Mouse (Mus musculus) myocyte (in vitro differentiated cells): ENCODE measurements around the gene Rpl23a. TPM values are rescaled to one million over a fixed set of nuclear protein-coding genes. Genes with fewer than 3 reads are reported as not detected.

ENCODE experiments used
- H3K27me3 ChIP-seq: one replicate; pipeline ENCODE4 v1.6.1; 2011; ENCODE audit not compliant: control insufficient read depth, insufficient read depth, insufficient read length
- H3K36me3 ChIP-seq: one replicate; pipeline ENCODE4 v1.6.1; 2011; ENCODE audit not compliant: control insufficient read depth, insufficient read depth
- H3K4me2 ChIP-seq: one replicate; pipeline ENCODE4 v1.6.1; 2011; ENCODE audit warnings: low read depth, control low read depth
- H3K4me3 ChIP-seq: one replicate; pipeline ENCODE4 v1.5.1; 2011; ENCODE audit warnings: mild to moderate bottlenecking, control low read depth, moderate library complexity
- H3K79me2 ChIP-seq: one replicate; pipeline ENCODE4 v1.6.1; 2011; ENCODE audit not compliant: control insufficient read depth, insufficient read depth
- H3ac ChIP-seq: one replicate; pipeline ENCODE4 v1.6.1; 2011; ENCODE audit not compliant: control insufficient read depth, insufficient read length
- CEBPB ChIP-seq: IDR thresholded peaks from 2 replicates; pipeline ENCODE4 v1.6.1; 2011; ENCODE audit warnings: mild to moderate bottlenecking, moderate library complexity; ENCODE audit not compliant: poor library complexity, insufficient read depth, severe bottlenecking
- E2F4 ChIP-seq: IDR thresholded peaks from one replicate; pipeline ENCODE4 v1.6.1; 2011; ENCODE audit warnings: mild to moderate bottlenecking, control low read depth, moderate library complexity; ENCODE audit not compliant: insufficient read depth
- MAX ChIP-seq: IDR thresholded peaks from one replicate; pipeline ENCODE4 v1.6.1; 2011; ENCODE audit warnings: low read depth, mild to moderate bottlenecking, control low read depth
- MYOD1 ChIP-seq, 3 experiments: IDR thresholded peaks; one replicate each; pipeline ENCODE4 v1.6.1; 2011; ENCODE audit warnings: control low read depth in 2 of 3, low read depth in 2 of 3, mild to moderate bottlenecking in 2 of 3, moderate library complexity in 1 of 3; ENCODE audit not compliant: insufficient read length in 2 of 3, control insufficient read depth in 1 of 3
- MYOG ChIP-seq, 3 experiments: IDR thresholded peaks; one replicate each; pipeline ENCODE4 v1.6.1; 2011; ENCODE audit warnings: control low read depth in 2 of 3, low read depth in 2 of 3, mild to moderate bottlenecking in 2 of 3; ENCODE audit not compliant: insufficient read length in 2 of 3, control insufficient read depth in 1 of 3, insufficient read depth in 1 of 3
- POLR2A ChIP-seq: IDR thresholded peaks from one replicate; pipeline ENCODE4 v1.6.1; 2011; ENCODE audit warnings: low read depth, mild to moderate bottlenecking, control low read depth, moderate library complexity; ENCODE audit not compliant: insufficient read length
- POLR2AphosphoS2 ChIP-seq: IDR thresholded peaks from one replicate; pipeline ENCODE4 v1.6.1; 2011; ENCODE audit warnings: low read depth, control low read depth; ENCODE audit not compliant: insufficient read length
- REST ChIP-seq: IDR thresholded peaks from one replicate; pipeline ENCODE4 v1.6.1; 2011; ENCODE audit warnings: mild to moderate bottlenecking, control low read depth, moderate library complexity; ENCODE audit not compliant: insufficient read depth, insufficient read length
- SRF ChIP-seq: IDR thresholded peaks from one replicate; pipeline ENCODE4 v1.6.1; 2011; ENCODE audit warnings: low read depth; ENCODE audit not compliant: control insufficient read depth, insufficient read length
- TCF12 ChIP-seq: IDR thresholded peaks from one replicate; pipeline ENCODE4 v1.6.1; 2011; ENCODE audit warnings: mild to moderate bottlenecking, control low read depth; ENCODE audit not compliant: poor library complexity, insufficient read depth, severe bottlenecking
- TCF3 ChIP-seq: IDR thresholded peaks from one replicate; pipeline ENCODE4 v1.6.1; 2011; ENCODE audit warnings: low read depth, control low read depth; ENCODE audit not compliant: insufficient read length
- USF1 ChIP-seq: IDR thresholded peaks from one replicate; pipeline ENCODE4 v1.6.1; 2011; ENCODE audit warnings: low read depth, mild to moderate bottlenecking, control low read depth, moderate library complexity
- polyA plus RNA-seq: library from polyadenylated mRNA; unstranded; fragments of >200 nt; fragmentation: generic; extraction: Trizol; gene quantifications from one replicate; pipeline ENCODE4 v1.2.1, GENCODE M21; 2012; ENCODE audit warnings: missing spikeins

Rpl23a gene
- polyA plus RNA-seq, 1 experiment, result 3,571 TPM

- Histone ChIP-seq H3K36me3 (peaks cover 15% of the 10 kb centered on the region), H3K4me3 (no peak overlapping the region), H3K4me2 (no peak overlapping the region), H3K79me2 (no peaks in the 10 kb centered on the region), H3K27me3 (no peaks in the 10 kb centered on the region), H3ac (no peak overlapping the region)
- TF ChIP-seq CEBPB (no peak), REST (no peak), E2F4 (no peak), USF1 (no peak), TCF12 (no peak), POLR2A (no peak), MYOG (IDR thresholded peaks at IDR 0.05; ENCODE audit: control insufficient read depth in 1 of 3, insufficient read depth in 1 of 3, insufficient read length in 2 of 3, low read depth in 2 of 3) (no peak), TCF3 (no peak), POLR2AphosphoS2 (no peak), MYOD1 (IDR thresholded peaks at IDR 0.05; ENCODE audit: control insufficient read depth in 1 of 3, insufficient read length in 2 of 3, low read depth in 2 of 3) (no peak), SRF (no peak), MAX (no peak)
These were observed 22.2 kb upstream of the Rpl23a start for GRCm38 (mm10) chr11:78205361-78206206.

- TF ChIP-seq MYOD1 (IDR thresholded peaks at IDR 0.05; ENCODE audit: control insufficient read depth in 1 of 3, insufficient read length in 2 of 3, low read depth in 2 of 3) (no peak), SRF (no peak), USF1 (no peak), TCF3 (no peak), POLR2AphosphoS2 (no peak), E2F4 (no peak), MAX (no peak), POLR2A (no peak), REST (no peak), CEBPB (no peak), TCF12 (no peak), MYOG (IDR thresholded peaks at IDR 0.05; ENCODE audit: control insufficient read depth in 1 of 3, insufficient read depth in 1 of 3, insufficient read length in 2 of 3, low read depth in 2 of 3) (no peak)
- no peak overlapping the region for H3K4me2 ChIP-seq
- H3K27me3 ChIP-seq, result no peaks in the 10 kb centered on the region
- H3ac ChIP-seq, result no peak overlapping the region
- H3K4me3 ChIP-seq, result no peak overlapping the region
- no peaks in the 10 kb centered on the region for H3K79me2 ChIP-seq
- peaks cover 4% of the 10 kb centered on the region for H3K36me3 ChIP-seq
These were observed 20.9 kb upstream of the Rpl23a start for GRCm38 (mm10) chr11:78204287-78204686.

- Histone ChIP-seq H3K79me2 (no peaks in the 10 kb centered on the region), H3K4me3 (no peak overlapping the region), H3K4me2 (no peak overlapping the region), H3ac (no peak overlapping the region), H3K36me3 (peaks cover 4% of the 10 kb centered on the region), H3K27me3 (no peaks in the 10 kb centered on the region)
- TF ChIP-seq MAX, result no peak
These were observed 19.0 kb upstream of the Rpl23a start for GRCm38 (mm10) chr11:78202372-78202771.

GRCm38 (mm10) chr11:78195101-78195863 lies 11.9 kb upstream of the Rpl23a start:
- H3K27me3 ChIP-seq, result no peaks in the 10 kb centered on the region
- TF ChIP-seq SRF (no peak), E2F4 (no peak), MYOD1 (IDR thresholded peaks at IDR 0.05; ENCODE audit: control insufficient read depth in 1 of 3, insufficient read length in 2 of 3, low read depth in 2 of 3) (no peak), REST (no peak), TCF12 (no peak), MAX (no peak), POLR2AphosphoS2 (no peak), TCF3 (no peak)
- no peak overlapping the region for H3ac ChIP-seq
- peaks cover 17% of the 10 kb centered on the region for H3K36me3 ChIP-seq
- no peak overlapping the region for H3K4me2 ChIP-seq
- H3K4me3 ChIP-seq, result no peak overlapping the region
- no peaks in the 10 kb centered on the region for H3K79me2 ChIP-seq
